Mouse (Mus musculus) myocyte (in vitro differentiated cells): ENCODE measurements around the gene Cdk18.

Experiments
- CEBPB ChIP-seq: IDR thresholded peaks from 2 replicates; pipeline ENCODE4 v1.6.1; 2011; ENCODE audit warnings: mild to moderate bottlenecking, moderate library complexity; ENCODE audit not compliant: poor library complexity, insufficient read depth, severe bottlenecking
- E2F4 ChIP-seq: IDR thresholded peaks from one replicate; pipeline ENCODE4 v1.6.1; 2011; ENCODE audit warnings: mild to moderate bottlenecking, control low read depth, moderate library complexity; ENCODE audit not compliant: insufficient read depth
- MAX ChIP-seq: IDR thresholded peaks from one replicate; pipeline ENCODE4 v1.6.1; 2011; ENCODE audit warnings: low read depth, mild to moderate bottlenecking, control low read depth
- MYOD1 ChIP-seq, 3 experiments: IDR thresholded peaks; one replicate each; pipeline ENCODE4 v1.6.1; 2011; ENCODE audit warnings: control low read depth in 2 of 3, low read depth in 2 of 3, mild to moderate bottlenecking in 2 of 3, moderate library complexity in 1 of 3; ENCODE audit not compliant: insufficient read length in 2 of 3, control insufficient read depth in 1 of 3
- MYOG ChIP-seq, 3 experiments: IDR thresholded peaks; one replicate each; pipeline ENCODE4 v1.6.1; 2011; ENCODE audit warnings: control low read depth in 2 of 3, low read depth in 2 of 3, mild to moderate bottlenecking in 2 of 3; ENCODE audit not compliant: insufficient read length in 2 of 3, control insufficient read depth in 1 of 3, insufficient read depth in 1 of 3
- POLR2A ChIP-seq: IDR thresholded peaks from one replicate; pipeline ENCODE4 v1.6.1; 2011; ENCODE audit warnings: low read depth, mild to moderate bottlenecking, control low read depth, moderate library complexity; ENCODE audit not compliant: insufficient read length
- POLR2AphosphoS2 ChIP-seq: IDR thresholded peaks from one replicate; pipeline ENCODE4 v1.6.1; 2011; ENCODE audit warnings: low read depth, control low read depth; ENCODE audit not compliant: insufficient read length
- REST ChIP-seq: IDR thresholded peaks from one replicate; pipeline ENCODE4 v1.6.1; 2011; ENCODE audit warnings: mild to moderate bottlenecking, control low read depth, moderate library complexity; ENCODE audit not compliant: insufficient read depth, insufficient read length
- SRF ChIP-seq: IDR thresholded peaks from one replicate; pipeline ENCODE4 v1.6.1; 2011; ENCODE audit warnings: low read depth; ENCODE audit not compliant: control insufficient read depth, insufficient read length
- TCF12 ChIP-seq: IDR thresholded peaks from one replicate; pipeline ENCODE4 v1.6.1; 2011; ENCODE audit warnings: mild to moderate bottlenecking, control low read depth; ENCODE audit not compliant: poor library complexity, insufficient read depth, severe bottlenecking
- TCF3 ChIP-seq: IDR thresholded peaks from one replicate; pipeline ENCODE4 v1.6.1; 2011; ENCODE audit warnings: low read depth, control low read depth; ENCODE audit not compliant: insufficient read length
- USF1 ChIP-seq: IDR thresholded peaks from one replicate; pipeline ENCODE4 v1.6.1; 2011; ENCODE audit warnings: low read depth, mild to moderate bottlenecking, control low read depth, moderate library complexity

GRCm38 (mm10) chr1:132101953-132102697 lies 37.4 kb downstream of the Cdk18 start:
- TF ChIP-seq POLR2A (no peak), POLR2AphosphoS2 (no peak), REST (no peak), TCF3 (no peak), USF1 (no peak), MYOD1 (IDR thresholded peaks at IDR 0.05; ENCODE audit: control insufficient read depth in 1 of 3, insufficient read length in 2 of 3, low read depth in 2 of 3) (no peak), SRF (no peak), MAX (no peak), E2F4 (no peak), MYOG (IDR thresholded peaks at IDR 0.05; ENCODE audit: control insufficient read depth in 1 of 3, insufficient read depth in 1 of 3, insufficient read length in 2 of 3, low read depth in 2 of 3) (no peak), CEBPB (no peak), TCF12 (no peak)
